Mouse (Mus musculus) stomach, embryonic 16.5 days (tissue): ENCODE results near the gene Olfr514. TPM values are rescaled to one million over a fixed set of nuclear protein-coding genes. Genes with fewer than 3 reads are reported as not detected.
"Not testable (repeated sequence)": the region's sequence is repeated elsewhere in the genome, so short reads cannot be mapped to it uniquely, and the experiment has no call there.

Experiments used
- ATAC-seq: fragments of 200-750 bp; cut with Nextera tagmentation; 2 replicates; pipeline ENCODE4 v1.8.0; 2017; ENCODE audit warnings: moderate number of reproducible peaks, moderate TSS enrichment; ENCODE audit not compliant: insufficient read depth, low FRiP score
- H3K27ac ChIP-seq: fragments of 300-500 bp; sonication (generic); 2 replicates; pipeline ENCODE4 v1.5.1; 2014; ENCODE audit warnings: low read length
- H3K27me3 ChIP-seq: fragments of 300-500 bp; sonication (generic); 2 replicates; pipeline ENCODE4 v1.6.1; 2014; ENCODE audit warnings: low read length, control low read depth, mixed read lengths; ENCODE audit not compliant: control insufficient read depth, insufficient read depth
- H3K36me3 ChIP-seq: fragments of 300-500 bp; sonication (generic); 2 replicates; pipeline ENCODE4 v1.6.1; 2014; ENCODE audit warnings: low read length; ENCODE audit not compliant: control insufficient read depth, insufficient read depth
- H3K4me1 ChIP-seq: fragments of 300-500 bp; sonication (generic); 2 replicates; pipeline ENCODE4 v1.6.1; 2014; ENCODE audit warnings: low read length, control low read depth, mixed read lengths; ENCODE audit not compliant: control insufficient read depth, insufficient read depth
- H3K4me2 ChIP-seq: fragments of 300-500 bp; sonication (generic); 2 replicates; pipeline ENCODE4 v1.6.1; 2014; ENCODE audit warnings: low read depth, low read length, mixed read lengths
- H3K4me3 ChIP-seq: fragments of 300-500 bp; sonication (generic); replicated peaks from 2 replicates; pipeline ENCODE4 v1.5.1; 2014; ENCODE audit warnings: mild to moderate bottlenecking, low read length
- H3K9ac ChIP-seq: fragments of 300-500 bp; sonication (generic); 2 replicates; pipeline ENCODE4 v1.6.1; 2014; ENCODE audit warnings: low read length
- H3K9me3 ChIP-seq: fragments of 300-500 bp; sonication (generic); replicated peaks from 2 replicates; pipeline ENCODE4 v1.6.1; 2016; ENCODE audit warnings: low read length, control low read depth; ENCODE audit not compliant: control insufficient read depth
- WGBS: fragments of 180-500 bp; shearing (Covaris S2); extraction: QIAGEN DNeasy Blood & Tissue Kit; methylation state at CpG from one replicate; pipeline ENCODE4 v1.1.7; 2014; 5-methylcytosine and 5-hydroxymethylcytosine counted together
- polyA plus RNA-seq: library from polyadenylated mRNA; unstranded; fragments of >200 nt; fragmentation: Nextera tagmentation; extraction: Ambion mirVana; gene quantifications from 2 replicates; pipeline ENCODE4 v1.2.1, GENCODE M21; 2015

Olfr514 gene
- polyA plus RNA-seq = not detected in 2 replicates

GRCm38 (mm10) chr7:108825897-108826296, at the start of gene Olfr514:
Gene Olfr514 (minus strand): TSS chr7:108825997.
- Histone ChIP-seq H3K36me3 (no peaks in the 10 kb centered on the region), H3K4me1 (no peaks in the 10 kb centered on the region), H3K27me3 (no peaks in the 10 kb centered on the region), H3K27ac (no peak within 1 kb of the TSS), H3K4me2 (no peak within 1 kb of the TSS), H3K9me3 (no peaks in the 10 kb centered on the region), H3K9ac (no peak within 1 kb of the TSS), H3K4me3 (no peak within 1 kb of the TSS)
- no peak for ATAC-seq

GRCm38 (mm10) chr7:108872279-108872678, 46.5 kb upstream of the Olfr514 start, which contains the start of gene Olfr517:
Gene Olfr517 (minus strand): TSS chr7:108872379.
- H3K27ac ChIP-seq = no peak within 1 kb of the TSS
- no peak within 1 kb of the TSS for H3K4me2 ChIP-seq
- no peak within 1 kb of the TSS for H3K4me3 ChIP-seq
- H3K27me3 ChIP-seq = no peaks in the 10 kb centered on the region
- no peaks in the 10 kb centered on the region for H3K9me3 ChIP-seq
- H3K9ac ChIP-seq = no peak within 1 kb of the TSS
- WGBS = 54% methylated on average over 2 of the region's 2 CpGs
- H3K4me1 ChIP-seq = no peaks in the 10 kb centered on the region
- no peaks in the 10 kb centered on the region for H3K36me3 ChIP-seq
- no peak for ATAC-seq

DNA sequence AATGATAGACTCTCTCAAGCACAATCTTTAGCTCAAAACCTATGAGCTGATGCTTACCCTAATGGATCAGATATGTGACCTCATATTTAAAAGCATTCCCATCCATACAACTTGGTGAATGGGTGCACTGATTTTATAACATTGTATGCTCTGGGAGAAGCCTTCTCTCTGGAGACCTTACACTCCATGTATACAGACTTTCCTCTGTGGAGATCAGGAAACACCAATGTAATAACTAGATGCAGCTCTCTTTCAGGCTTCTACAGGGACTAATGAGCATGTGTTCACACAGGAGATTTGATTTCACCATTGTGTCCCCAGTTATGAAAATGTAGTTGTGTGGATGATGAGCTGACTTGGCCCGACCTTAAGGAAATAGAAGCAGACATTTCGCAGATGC, 24.6 kb upstream of the Olfr514 start, which contains the start of gene Olfr516:
TSS of gene Olfr516 (minus strand) at position 101 of the 400 bp plus-strand sequence.
- 85% methylated on average over 2 of the region's 2 CpGs for WGBS
- no peaks in the 10 kb centered on the region for H3K9me3 ChIP-seq
- no peak within 1 kb of the TSS for H3K4me3 ChIP-seq
- no peak for ATAC-seq
- H3K4me1 ChIP-seq = no peaks in the 10 kb centered on the region
- no peak within 1 kb of the TSS for H3K27ac ChIP-seq
- no peaks in the 10 kb centered on the region for H3K27me3 ChIP-seq
- no peaks in the 10 kb centered on the region for H3K36me3 ChIP-seq
- no peak within 1 kb of the TSS for H3K9ac ChIP-seq
- no peak within 1 kb of the TSS for H3K4me2 ChIP-seq

- H3K9ac ChIP-seq, H3K4me2 ChIP-seq, H3K27ac ChIP-seq, H3K4me1 ChIP-seq, H3K4me3 ChIP-seq, H3K36me3 ChIP-seq, H3K9me3 ChIP-seq, ATAC-seq, H3K27me3 ChIP-seq: not testable (repeated sequence)
- 45% methylated on average over 5 of the region's 5 CpGs for WGBS
Measured at GRCm38 (mm10) chr7:108814593-108815215, 11.1 kb downstream of the Olfr514 start.

- Histone ChIP-seq H3K9ac (no peak overlapping the region), H3K27ac (no peak overlapping the region), H3K4me3 (no peak overlapping the region), H3K36me3 (no peaks in the 10 kb centered on the region), H3K9me3 (no peaks in the 10 kb centered on the region), H3K27me3 (no peaks in the 10 kb centered on the region), H3K4me1 (no peaks in the 10 kb centered on the region), H3K4me2 (no peak overlapping the region)
- WGBS = 41% methylated on average over 1 of the region's 1 CpGs
- ATAC-seq = no peak
Measured at GRCm38 (mm10) chr7:108797205-108797933, 28.4 kb downstream of the Olfr514 start.

Other genes with a start within 250 kb of the Olfr514 start
- gene Olfr506, start 215.2 kb downstream of the Olfr514 start, polyA plus RNA-seq = not detected in 2 replicates
- not detected in 2 replicates for gene Olfr507, start 204.2 kb downstream of the Olfr514 start, polyA plus RNA-seq
- gene Olfr508, start 196.0 kb downstream of the Olfr514 start, polyA plus RNA-seq = not detected in 2 replicates
- not detected in 2 replicates for gene Olfr509, start 174.1 kb downstream of the Olfr514 start, polyA plus RNA-seq
- not detected in 2 replicates for gene Olfr510, start 159.6 kb downstream of the Olfr514 start, polyA plus RNA-seq
- gene Olfr512, start 112.7 kb downstream of the Olfr514 start, polyA plus RNA-seq = not detected in 2 replicates
- gene Olfr513, start 75.0 kb downstream of the Olfr514 start, polyA plus RNA-seq = not detected in 2 replicates
- gene Olfr516, start 24.5 kb upstream of the Olfr514 start, polyA plus RNA-seq = not detected in 2 replicates
- not detected in 2 replicates for gene Olfr517, start 46.4 kb upstream of the Olfr514 start, polyA plus RNA-seq
- not detected in 2 replicates for gene Olfr518, start 59.0 kb upstream of the Olfr514 start, polyA plus RNA-seq
- not detected in 2 replicates for gene Olfr519, start 68.4 kb upstream of the Olfr514 start, polyA plus RNA-seq
- gene Nlrp10, start 104.2 kb upstream of the Olfr514 start, polyA plus RNA-seq = 0.89 and 2.3 TPM in 2 replicates
- 60.7 and 63.5 TPM in 2 replicates for gene Eif3f, start 108.4 kb upstream of the Olfr514 start, polyA plus RNA-seq
- 2.1 and 2.6 TPM in 2 replicates for gene Tub, start 124.3 kb upstream of the Olfr514 start, polyA plus RNA-seq